Mouse (Mus musculus): Measurements from ENCODE around the gene Ovol1.

Gene Ovol1

GRCm38 (mm10) chr19:5568470-5569140 lies 8.2 kb upstream of the Ovol1 start:
- DNase-seq (ENCODE audit: low spot score) = peak; percentile 85

GRCm38 (mm10) chr19:5567534-5568469 lies 7.4 kb upstream of the Ovol1 start, which contains the start of gene Ap5b1:
Ap5b1 (plus strand) TSS chr19:5568025.
- peak; percentile 89 for DNase-seq (ENCODE audit: low spot score)

GRCm38 (mm10) chr19:5567180-5567533 lies 6.7 kb upstream of the Ovol1 start:
- DNase-seq (ENCODE audit: low spot score) = peak; percentile 31

GRCm38 (mm10) chr19:5566316-5566715 lies 5.9 kb upstream of the Ovol1 start:
- DNase-seq (ENCODE audit: low spot score) = no peak

GRCm38 (mm10) chr19:5562776-5563175 lies 2.3 kb upstream of the Ovol1 start:
- no peak for DNase-seq (ENCODE audit: low spot score)

GRCm38 (mm10) chr19:5561886-5562285 lies 1.4 kb upstream of the Ovol1 start:
- DNase-seq (ENCODE audit: low spot score) = no peak

- no peak for DNase-seq (ENCODE audit: low spot score)
Measured at GRCm38 (mm10) chr19:5561252-5561790, 875 bp upstream of the Ovol1 start.

GRCm38 (mm10) chr19:5559631-5560456 lies 602 bp downstream of the Ovol1 start:
- DNase-seq (ENCODE audit: low spot score) = no peak

GRCm38 (mm10) chr19:5559229-5559628 lies 1.2 kb downstream of the Ovol1 start:
- DNase-seq (ENCODE audit: low spot score) = no peak

GRCm38 (mm10) chr19:5558770-5559169 lies 1.7 kb downstream of the Ovol1 start:
- DNase-seq (ENCODE audit: low spot score) = no peak

GRCm38 (mm10) chr19:5558169-5558568 lies 2.3 kb downstream of the Ovol1 start:
- no peak for DNase-seq (ENCODE audit: low spot score)

- DNase-seq (ENCODE audit: low spot score) = peak; percentile 42
Measured at GRCm38 (mm10) chr19:5554212-5554611, 6.2 kb downstream of the Ovol1 start.

- no peak for DNase-seq (ENCODE audit: low spot score)
Measured at GRCm38 (mm10) chr19:5553802-5554201, 6.6 kb downstream of the Ovol1 start.

GRCm38 (mm10) chr19:5547471-5548056 lies 12.9 kb downstream of the Ovol1 start:
- DNase-seq (ENCODE audit: low spot score) = no peak

GRCm38 (mm10) chr19:5544031-5544430 lies 16.4 kb downstream of the Ovol1 start:
- DNase-seq (ENCODE audit: low spot score) = no peak

GRCm38 (mm10) chr19:5543362-5543761 lies 17.1 kb downstream of the Ovol1 start:
- no peak for DNase-seq (ENCODE audit: low spot score)

- DNase-seq (ENCODE audit: low spot score) = no peak
Measured at GRCm38 (mm10) chr19:5538786-5539185, 21.7 kb downstream of the Ovol1 start.

GRCm38 (mm10) chr19:5532520-5532919 lies 27.9 kb downstream of the Ovol1 start:
- no peak for DNase-seq (ENCODE audit: low spot score)

GRCm38 (mm10) chr19:5530138-5530524 lies 30.3 kb downstream of the Ovol1 start:
- no peak for DNase-seq (ENCODE audit: low spot score)

- DNase-seq (ENCODE audit: low spot score) = peak; percentile 99
Measured at GRCm38 (mm10) chr19:5529325-5530137, 30.9 kb downstream of the Ovol1 start.

- no peak for DNase-seq (ENCODE audit: low spot score)
Measured at GRCm38 (mm10) chr19:5525204-5525603, 35.2 kb downstream of the Ovol1 start.

Data from urinary bladder, postnatal 14 days (tissue).